Mouse (Mus musculus): ENCODE results near the gene Ttll1.

GRCm38 (mm10) chr15:83531961-83532469 is 21.3 kb upstream of the Ttll1 start:
- TF ChIP-seq CTCF (IDR thresholded peaks at IDR 0.05; ENCODE audit: insufficient read depth, low read depth, low read length) (no peak), POLR2A (IDR thresholded peaks at IDR 0.05; ENCODE audit: insufficient read depth, low read depth, low read length) (no peak)

Measured in olfactory bulb, adult 2 months (tissue).